Mouse (Mus musculus) intestine, postnatal 0 days (tissue): ENCODE data around the gene Cdk17. TPM values are rescaled to one million over a fixed set of nuclear protein-coding genes. Genes with fewer than 3 reads are reported as not detected.
A peak's percentile ranks its signal among the peaks of the same experiment; 100 is the strongest.

Experiments used
- ATAC-seq: fragments of 200-750 bp; cut with Nextera tagmentation; 2 replicates; pipeline ENCODE4 v1.8.0; 2017; ENCODE audit warnings: mild to moderate bottlenecking, moderate TSS enrichment, moderate library complexity
- H3K27ac ChIP-seq: fragments of 300-500 bp; sonication (generic); 2 replicates; pipeline ENCODE4 v1.5.1; 2014; ENCODE audit warnings: mild to moderate bottlenecking, low read depth, low read length, moderate library complexity
- H3K27me3 ChIP-seq: fragments of 300-500 bp; sonication (generic); replicated peaks from 2 replicates; pipeline ENCODE4 v1.6.1; 2014; ENCODE audit warnings: low read length, mixed read lengths; ENCODE audit not compliant: control insufficient read depth, insufficient read depth
- H3K36me3 ChIP-seq: fragments of 300-500 bp; sonication (generic); 2 replicates; pipeline ENCODE4 v1.6.1; 2014; ENCODE audit warnings: mild to moderate bottlenecking, moderate library complexity; ENCODE audit not compliant: control insufficient read depth, insufficient read depth
- H3K4me1 ChIP-seq: fragments of 300-500 bp; sonication (generic); replicated peaks from 2 replicates; pipeline ENCODE4 v1.6.1; 2014; ENCODE audit warnings: antibody characterized with exemption, low read length, mixed read lengths; ENCODE audit not compliant: control insufficient read depth, insufficient read depth
- H3K4me2 ChIP-seq: fragments of 300-500 bp; sonication (generic); replicated peaks from 2 replicates; pipeline ENCODE4 v1.6.1; 2014; ENCODE audit warnings: low read depth, mild to moderate bottlenecking, moderate library complexity
- H3K4me3 ChIP-seq: fragments of 300-500 bp; sonication (generic); 2 replicates; pipeline ENCODE4 v1.5.1; 2014; ENCODE audit warnings: low read depth, low read length
- H3K9ac ChIP-seq: fragments of 300-500 bp; sonication (generic); 2 replicates; pipeline ENCODE4 v1.6.1; 2014; ENCODE audit warnings: mild to moderate bottlenecking, low read depth, low read length
- H3K9me3 ChIP-seq: fragments of 300-500 bp; sonication (generic); 2 replicates; pipeline ENCODE4 v1.6.1; 2016; ENCODE audit warnings: mixed run types; ENCODE audit not compliant: control insufficient read depth
- CTCF ChIP-seq: sonication (generic); IDR thresholded peaks from 2 replicates; pipeline ENCODE4 v1.5.1; 2016; ENCODE audit warnings: low read depth, mild to moderate bottlenecking, control low read depth, antibody characterized with exemption, moderate library complexity
- WGBS: fragments of 180-500 bp; shearing (Covaris S2); extraction: QIAGEN DNeasy Blood & Tissue Kit; methylation state at CpG from one replicate; pipeline ENCODE4 v1.1.7; 2014; 5-methylcytosine and 5-hydroxymethylcytosine counted together
- polyA plus RNA-seq: library from polyadenylated mRNA; unstranded; fragments of >200 nt; fragmentation: Nextera tagmentation; extraction: Ambion mirVana; gene quantifications from 2 replicates; pipeline ENCODE4 v1.2.1, GENCODE M21; 2015

The Cdk17 gene
- polyA plus RNA-seq, 1 experiment from 2014 or later: 8.2 TPM

- Histone ChIP-seq H3K9me3 (no peaks in the 10 kb centered on the region), H3K4me1 (no peaks in the 10 kb centered on the region), H3K27me3 (no peaks in the 10 kb centered on the region), H3K4me2 (no peak overlapping the region), H3K27ac (no peak overlapping the region), H3K9ac (no peak overlapping the region), H3K36me3 (no peaks in the 10 kb centered on the region), H3K4me3 (no peak overlapping the region)
- ATAC-seq: no peak
- 70% methylated on average over 5 of the region's 5 CpGs for WGBS
- TF ChIP-seq CTCF: no peak
Measured at GRCm38 (mm10) chr10:93177471-93177870, 16.8 kb downstream of the Cdk17 start.

GRCm38 (mm10) chr10:93177874-93178273, 17.2 kb downstream of the Cdk17 start:
- 33% methylated on average over 4 of the region's 4 CpGs for WGBS
- Histone ChIP-seq H3K9ac (no peak overlapping the region), H3K4me2 (no peak overlapping the region), H3K27ac (no peak overlapping the region), H3K36me3 (no peaks in the 10 kb centered on the region), H3K9me3 (no peaks in the 10 kb centered on the region), H3K27me3 (no peaks in the 10 kb centered on the region), H3K4me3 (no peak overlapping the region), H3K4me1 (no peaks in the 10 kb centered on the region)
- ATAC-seq: no peak
- TF ChIP-seq CTCF: no peak

- peak; percentile 32 for TF ChIP-seq CTCF
- 99% methylated on average over 5 of the region's 5 CpGs for WGBS
- no peaks in the 10 kb centered on the region for H3K36me3 ChIP-seq
- H3K9me3 ChIP-seq: no peaks in the 10 kb centered on the region
- no peaks in the 10 kb centered on the region for H3K27me3 ChIP-seq
- H3K4me1 ChIP-seq: no peaks in the 10 kb centered on the region
- H3K4me2 ChIP-seq: no peak overlapping the region
- no peak overlapping the region for H3K9ac ChIP-seq
- no peak overlapping the region for H3K27ac ChIP-seq
- no peak overlapping the region for H3K4me3 ChIP-seq
- no peak for ATAC-seq
Measured at GRCm38 (mm10) chr10:93178662-93179061, 18.0 kb downstream of the Cdk17 start.

GRCm38 (mm10) chr10:93179669-93180460, 19.2 kb downstream of the Cdk17 start:
- H3K4me3 ChIP-seq: no peak overlapping the region
- no peak for ATAC-seq
- 77% methylated on average over 11 of the region's 11 CpGs for whole genome bisulfite sequencing
- H3K36me3 ChIP-seq: no peaks in the 10 kb centered on the region
- no peaks in the 10 kb centered on the region for H3K27me3 ChIP-seq
- H3K4me2 ChIP-seq: no peak overlapping the region
- TF ChIP-seq CTCF: no peak
- no peaks in the 10 kb centered on the region for H3K9me3 ChIP-seq
- no peak overlapping the region for H3K27ac ChIP-seq
- H3K9ac ChIP-seq: no peak overlapping the region
- H3K4me1 ChIP-seq: no peaks in the 10 kb centered on the region

- Histone ChIP-seq H3K4me1 (no peaks in the 10 kb centered on the region), H3K9me3 (no peaks in the 10 kb centered on the region), H3K27me3 (no peaks in the 10 kb centered on the region), H3K4me3 (no peak overlapping the region), H3K36me3 (no peaks in the 10 kb centered on the region), H3K4me2 (no peak overlapping the region), H3K27ac (no peak overlapping the region), H3K9ac (no peak overlapping the region)
- ATAC-seq: no peak
- TF ChIP-seq CTCF: no peak
- WGBS: 76% methylated on average over 8 of the region's 8 CpGs
Measured at GRCm38 (mm10) chr10:93184351-93184976, 23.8 kb downstream of the Cdk17 start.

GRCm38 (mm10) chr10:93188440-93188999, 27.8 kb downstream of the Cdk17 start:
- Histone ChIP-seq H3K27ac (no peak overlapping the region), H3K4me1 (no peaks in the 10 kb centered on the region), H3K4me2 (no peak overlapping the region), H3K4me3 (no peak overlapping the region), H3K9me3 (no peaks in the 10 kb centered on the region), H3K9ac (no peak overlapping the region), H3K27me3 (no peaks in the 10 kb centered on the region), H3K36me3 (no peaks in the 10 kb centered on the region)
- ATAC-seq: no peak
- TF ChIP-seq CTCF: no peak
- WGBS: 73% methylated on average over 10 of the region's 10 CpGs
